Mouse (Mus musculus): ENCODE results near the gene Klc1.
A peak's percentile ranks its signal among the peaks of the same experiment; 100 is the strongest.
"Not testable (repeated sequence)": the region's sequence is repeated elsewhere in the genome, so short reads cannot be mapped to it uniquely, and the experiment has no call there.

Klc1 gene

GRCm38 (mm10) chr12:111758381-111759175, at the start of gene Klc1:
Gene Klc1, plus strand, starts transcription at chr12:111758849.
- Histone ChIP-seq H3K36me3 (ENCODE audit: control insufficient read depth, insufficient read depth, low read length, poor library complexity, severe bottlenecking) (no peaks in the 10 kb centered on the region), H3K27me3 (ENCODE audit: control insufficient read depth, insufficient read depth, low read length, poor library complexity, severe bottlenecking) (no peaks in the 10 kb centered on the region)
- peak; percentile 77 for DNase-seq (ENCODE audit: low read depth, low spot score)

GRCm38 (mm10) chr12:111710091-111710490, 48.6 kb upstream of the Klc1 start:
- no peak for DNase-seq (ENCODE audit: low read depth, low spot score)
- no peaks in the 10 kb centered on the region for H3K27me3 ChIP-seq (ENCODE audit: control insufficient read depth, insufficient read depth, low read length, poor library complexity, severe bottlenecking)
- H3K36me3 ChIP-seq (ENCODE audit: control insufficient read depth, insufficient read depth, low read length, poor library complexity, severe bottlenecking): peaks cover 2% of the 10 kb centered on the region

GRCm38 (mm10) chr12:111712476-111712875, 46.2 kb upstream of the Klc1 start:
- Histone ChIP-seq H3K36me3 (ENCODE audit: control insufficient read depth, insufficient read depth, low read length, poor library complexity, severe bottlenecking) (peaks cover 2% of the 10 kb centered on the region), H3K27me3 (ENCODE audit: control insufficient read depth, insufficient read depth, low read length, poor library complexity, severe bottlenecking) (no peaks in the 10 kb centered on the region)
- peak; percentile 21 for DNase-seq (ENCODE audit: low read depth, low spot score)

GRCm38 (mm10) chr12:111713004-111713651, 45.5 kb upstream of the Klc1 start, which contains the start of the genes Bag5 and Apopt1:
Gene Bag5, minus strand, starts transcription at chr12:111713257.
Gene Apopt1, plus strand, starts transcription at chr12:111713261.
- DNase-seq (ENCODE audit: low read depth, low spot score): peak; percentile 94
- no peaks in the 10 kb centered on the region for H3K27me3 ChIP-seq (ENCODE audit: control insufficient read depth, insufficient read depth, low read length, poor library complexity, severe bottlenecking)

GRCm38 (mm10) chr12:111713880-111714279, 44.8 kb upstream of the Klc1 start:
- not testable (repeated sequence) for DNase-seq (ENCODE audit: low read depth, low spot score); H3K36me3 ChIP-seq (ENCODE audit: control insufficient read depth, insufficient read depth, low read length, poor library complexity, severe bottlenecking)

More at GRCm38 (mm10) chr12:111713004-111713651, 45.5 kb upstream of the Klc1 start, which contains the start of the genes Bag5 and Apopt1:
- H3K36me3 ChIP-seq (ENCODE audit: control insufficient read depth, insufficient read depth, low read length, poor library complexity, severe bottlenecking): peaks cover 2% of the 10 kb centered on the region

GRCm38 (mm10) chr12:111716505-111716904, 42.1 kb upstream of the Klc1 start:
- Histone ChIP-seq H3K27me3 (ENCODE audit: control insufficient read depth, insufficient read depth, low read length, poor library complexity, severe bottlenecking) (no peaks in the 10 kb centered on the region), H3K36me3 (ENCODE audit: control insufficient read depth, insufficient read depth, low read length, poor library complexity, severe bottlenecking) (no peaks in the 10 kb centered on the region)
- DNase-seq (ENCODE audit: low read depth, low spot score): no peak

More at GRCm38 (mm10) chr12:111713880-111714279, 44.8 kb upstream of the Klc1 start:
- not testable (repeated sequence) for H3K27me3 ChIP-seq (ENCODE audit: control insufficient read depth, insufficient read depth, low read length, poor library complexity, severe bottlenecking)

GRCm38 (mm10) chr12:111718656-111719055, 40.0 kb upstream of the Klc1 start:
- Histone ChIP-seq H3K27me3 (ENCODE audit: control insufficient read depth, insufficient read depth, low read length, poor library complexity, severe bottlenecking) (no peaks in the 10 kb centered on the region), H3K36me3 (ENCODE audit: control insufficient read depth, insufficient read depth, low read length, poor library complexity, severe bottlenecking) (no peaks in the 10 kb centered on the region)

GRCm38 (mm10) chr12:111720222-111720621, 38.4 kb upstream of the Klc1 start:
- H3K27me3 ChIP-seq (ENCODE audit: control insufficient read depth, insufficient read depth, low read length, poor library complexity, severe bottlenecking): no peaks in the 10 kb centered on the region
- DNase-seq (ENCODE audit: low read depth, low spot score): no peak
- H3K36me3 ChIP-seq (ENCODE audit: control insufficient read depth, insufficient read depth, low read length, poor library complexity, severe bottlenecking): no peaks in the 10 kb centered on the region

More at GRCm38 (mm10) chr12:111718656-111719055, 40.0 kb upstream of the Klc1 start:
- DNase-seq (ENCODE audit: low read depth, low spot score): no peak

- peaks cover 2% of the 10 kb centered on the region; the same call in 1 of the 2 replicates for H3K36me3 ChIP-seq (ENCODE audit: control insufficient read depth, insufficient read depth, low read length, poor library complexity, severe bottlenecking)
- peak; percentile 64 for DNase-seq (ENCODE audit: low read depth, low spot score)
- no peaks in the 10 kb centered on the region for H3K27me3 ChIP-seq (ENCODE audit: control insufficient read depth, insufficient read depth, low read length, poor library complexity, severe bottlenecking)
Measured at GRCm38 (mm10) chr12:111722654-111723053, 36.0 kb upstream of the Klc1 start.

GRCm38 (mm10) chr12:111724638-111725337, 33.9 kb upstream of the Klc1 start:
- no peaks in the 10 kb centered on the region for H3K27me3 ChIP-seq (ENCODE audit: control insufficient read depth, insufficient read depth, low read length, poor library complexity, severe bottlenecking)
- no peak for DNase-seq (ENCODE audit: low read depth, low spot score)
- H3K36me3 ChIP-seq (ENCODE audit: control insufficient read depth, insufficient read depth, low read length, poor library complexity, severe bottlenecking): peaks cover 4% of the 10 kb centered on the region; the same call in 1 of the 2 replicates

GRCm38 (mm10) chr12:111725338-111726121, 33.1 kb upstream of the Klc1 start:
- no peaks in the 10 kb centered on the region for H3K27me3 ChIP-seq (ENCODE audit: control insufficient read depth, insufficient read depth, low read length, poor library complexity, severe bottlenecking)
- DNase-seq (ENCODE audit: low read depth, low spot score): no peak
- peaks cover 4% of the 10 kb centered on the region; the same call in 1 of the 2 replicates for H3K36me3 ChIP-seq (ENCODE audit: control insufficient read depth, insufficient read depth, low read length, poor library complexity, severe bottlenecking)

GRCm38 (mm10) chr12:111726122-111726463, 32.6 kb upstream of the Klc1 start:
- DNase-seq (ENCODE audit: low read depth, low spot score): no peak
- peaks cover 4% of the 10 kb centered on the region; the same call in 1 of the 2 replicates for H3K36me3 ChIP-seq (ENCODE audit: control insufficient read depth, insufficient read depth, low read length, poor library complexity, severe bottlenecking)
- H3K27me3 ChIP-seq (ENCODE audit: control insufficient read depth, insufficient read depth, low read length, poor library complexity, severe bottlenecking): no peaks in the 10 kb centered on the region

GRCm38 (mm10) chr12:111727956-111728355, 30.7 kb upstream of the Klc1 start:
- Histone ChIP-seq H3K27me3 (ENCODE audit: control insufficient read depth, insufficient read depth, low read length, poor library complexity, severe bottlenecking) (no peaks in the 10 kb centered on the region), H3K36me3 (ENCODE audit: control insufficient read depth, insufficient read depth, low read length, poor library complexity, severe bottlenecking) (peaks cover 5% of the 10 kb centered on the region; the same call in 1 of the 2 replicates)
- DNase-seq (ENCODE audit: low read depth, low spot score): no peak
